Mouse (Mus musculus) liver, embryonic 14.5 days (tissue): ENCODE measurements around the gene Ino80.

Experiments used
- CTCF ChIP-seq: IDR thresholded peaks from 2 replicates; pipeline ENCODE4 v1.5.1; 2016; ENCODE audit warnings: antibody characterized with exemption, low read depth, control low read depth
- EP300 ChIP-seq: IDR thresholded peaks from 2 replicates; pipeline ENCODE4 v1.6.1; 2016; ENCODE audit warnings: antibody characterized with exemption, low read depth

DNA sequence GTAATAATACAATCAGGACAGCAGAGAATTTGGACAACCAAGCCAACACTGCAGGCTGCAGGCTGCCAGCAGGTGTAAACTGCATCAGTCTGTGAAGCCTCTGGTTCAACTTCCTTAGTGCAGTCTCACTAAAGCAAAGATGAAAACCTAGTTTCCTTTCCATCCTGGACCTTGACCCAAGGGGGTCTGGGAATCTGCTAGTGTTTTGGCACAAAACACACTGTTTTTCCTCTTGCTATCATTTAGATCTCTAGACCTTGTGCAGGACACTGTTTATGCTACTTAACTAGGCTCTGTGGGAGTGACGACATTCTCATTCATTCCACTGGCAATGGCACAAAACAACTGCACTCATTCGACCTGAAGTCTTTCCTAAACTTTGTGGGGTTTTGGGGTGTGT lies 65.8 kb downstream of the Ino80 start:
- TF ChIP-seq CTCF = no peak
- TF ChIP-seq EP300 = no peak
